Mouse (Mus musculus) G1E (cell line): ENCODE measurements around the gene Arl8b. TPM values are rescaled to one million over a fixed set of nuclear protein-coding genes. Genes with fewer than 3 reads are reported as not detected.

Source experiments
- ATAC-seq: 2 replicates; pipeline ENCODE4 v1.8.0; 2016; ENCODE audit warnings: mild to moderate bottlenecking; ENCODE audit not compliant: insufficient number of reproducible peaks, poor library complexity, low FRiP score, severe bottlenecking; ENCODE audit errors: extremely low read depth
- DNase-seq: peaks from one replicate; pipeline ENCODE4 v3.0.0; 2012; ENCODE audit warnings: low spot score
- H3K27me3 ChIP-seq: 2 replicates; pipeline ENCODE4 v1.6.1; 2012; ENCODE audit warnings: mild to moderate bottlenecking, low read length, inconsistent platforms; ENCODE audit not compliant: insufficient read depth
- H3K36me3 ChIP-seq: replicated peaks from 2 replicates; pipeline ENCODE3; 2012; ENCODE audit warnings: mild to moderate bottlenecking, inconsistent platforms
- H3K4me1 ChIP-seq: 2 replicates; pipeline ENCODE4 v1.6.1; 2012; ENCODE audit warnings: low read depth, low read length, inconsistent platforms, mixed read lengths; ENCODE audit not compliant: insufficient read depth
- H3K4me3 ChIP-seq: 2 replicates; pipeline ENCODE4 v1.5.1; 2012; ENCODE audit warnings: low read depth, mild to moderate bottlenecking, inconsistent platforms, low read length, moderate library complexity, mixed read lengths
- H3K9me3 ChIP-seq: replicated peaks from 2 replicates; pipeline ENCODE4 v1.6.1; 2012; ENCODE audit warnings: inconsistent platforms
- CTCF ChIP-seq: IDR thresholded peaks from 2 replicates; pipeline ENCODE4 v1.5.1; 2012; ENCODE audit warnings: low read depth, low read length, inconsistent platforms, mixed read lengths
- GATA1 ChIP-seq: IDR thresholded peaks from 2 replicates; pipeline ENCODE4 v1.6.1; 2012; ENCODE audit warnings: borderline replicate concordance, low read length, inconsistent platforms, mixed read lengths
- GATA2 ChIP-seq: IDR thresholded peaks from 2 replicates; pipeline ENCODE4 v1.6.1; 2012; ENCODE audit warnings: low read depth, low read length, inconsistent platforms, borderline replicate concordance
- POLR2AphosphoS5 ChIP-seq: IDR thresholded peaks from 2 replicates; pipeline ENCODE4 v1.6.1; 2012; ENCODE audit warnings: low read depth, low read length, inconsistent platforms; ENCODE audit not compliant: insufficient replicate concordance
- TAL1 ChIP-seq: conservative IDR thresholded peaks from 2 replicates; pipeline ENCODE4 v1.6.1; 2012; ENCODE audit warnings: low read depth, low read length, inconsistent platforms, mixed read lengths
- polyA plus RNA-seq: library from polyadenylated mRNA; stranded (reverse); fragments of >175 nt; gene quantifications from 2 replicates; pipeline ENCODE4 v1.2.3, GENCODE M21; 2012
- total RNA-seq, 2 experiments: library from RNA; stranded (forward) in 1 of 2; stranded (reverse) in 1 of 2; fragments of 200-1000 nt in 1 of 2; fragments of >200 nt in 1 of 2; fragmentation: Nextera tagmentation in 1 of 2; gene quantifications; 2 replicates each; pipeline ENCODE4 v1.2.3; 2014 to 2017

Arl8b gene
- total and polyA plus RNA-seq, 3 experiments, result 18.8 to 400 (median 207) TPM

GRCm38 (mm10) chr6:108783184-108783881 lies 434 bp downstream of the Arl8b start:
- TF ChIP-seq GATA2 (no peak), CTCF (no peak), GATA1 (no peak), POLR2AphosphoS5 (no peak), TAL1 (no peak)
- peaks cover 56% of the 10 kb centered on the region for H3K4me1 ChIP-seq
- DNase-seq, result peak; percentile 4

GRCm38 (mm10) chr6:108784056-108784455 lies 1.2 kb downstream of the Arl8b start:
- peak; percentile 11; the same call in 1 of the 2 replicates for ATAC-seq
- H3K9me3 ChIP-seq, result no peaks in the 10 kb centered on the region
- H3K27me3 ChIP-seq, result no peaks in the 10 kb centered on the region
- peak; percentile 11 for DNase-seq
- peaks cover 55% of the 10 kb centered on the region for H3K4me1 ChIP-seq
- H3K4me3 ChIP-seq, result peak overlapping the region; percentile 100
- TF ChIP-seq POLR2AphosphoS5 (no peak), TAL1 (no peak), CTCF (no peak), GATA1 (no peak), GATA2 (no peak)
- H3K36me3 ChIP-seq, result peaks cover 33% of the 10 kb centered on the region

More at GRCm38 (mm10) chr6:108783184-108783881, 434 bp downstream of the Arl8b start:
- no peaks in the 10 kb centered on the region for H3K27me3 ChIP-seq
- peak overlapping the region; percentile 100 for H3K4me3 ChIP-seq
- H3K36me3 ChIP-seq, result peaks cover 27% of the 10 kb centered on the region
- H3K9me3 ChIP-seq, result no peaks in the 10 kb centered on the region
- ATAC-seq, result no peak

GRCm38 (mm10) chr6:108784796-108785195 lies 1.9 kb downstream of the Arl8b start:
- Histone ChIP-seq H3K4me1 (peaks cover 51% of the 10 kb centered on the region), H3K36me3 (peaks cover 39% of the 10 kb centered on the region), H3K27me3 (no peaks in the 10 kb centered on the region), H3K9me3 (no peaks in the 10 kb centered on the region), H3K4me3 (peak overlapping the region; percentile 100)
- DNase-seq (peak; percentile 16), ATAC-seq (peak; percentile 55)
- TF ChIP-seq TAL1 (no peak), GATA2 (no peak), CTCF (no peak), POLR2AphosphoS5 (no peak), GATA1 (no peak)

GRCm38 (mm10) chr6:108785551-108785950 lies 2.7 kb downstream of the Arl8b start:
- Histone ChIP-seq H3K4me3 (no peak overlapping the region), H3K27me3 (no peaks in the 10 kb centered on the region), H3K9me3 (no peaks in the 10 kb centered on the region), H3K4me1 (peaks cover 48% of the 10 kb centered on the region), H3K36me3 (peaks cover 45% of the 10 kb centered on the region)
- no peak for ATAC-seq
- DNase-seq, result no peak
- no peak for TF ChIP-seq TAL1
- TF ChIP-seq POLR2AphosphoS5, result no peak
- no peak for TF ChIP-seq GATA1
- no peak for TF ChIP-seq GATA2
- no peak for TF ChIP-seq CTCF

- Histone ChIP-seq H3K9me3 (no peaks in the 10 kb centered on the region), H3K27me3 (no peaks in the 10 kb centered on the region), H3K36me3 (peaks cover 73% of the 10 kb centered on the region), H3K4me3 (no peak overlapping the region), H3K4me1 (peaks cover 48% of the 10 kb centered on the region)
- ATAC-seq, result no peak
- DNase-seq, result no peak
- TF ChIP-seq GATA1 (no peak), TAL1 (no peak), POLR2AphosphoS5 (no peak), GATA2 (no peak), CTCF (no peak)
Observed at GRCm38 (mm10) chr6:108791498-108791897, 8.6 kb downstream of the Arl8b start.

- Histone ChIP-seq H3K4me1 (peaks cover 56% of the 10 kb centered on the region), H3K9me3 (no peaks in the 10 kb centered on the region), H3K36me3 (peaks cover 73% of the 10 kb centered on the region), H3K4me3 (no peak overlapping the region), H3K27me3 (no peaks in the 10 kb centered on the region)
- no peak for DNase-seq
- no peak for ATAC-seq
- TF ChIP-seq TAL1, result no peak
- TF ChIP-seq CTCF, result no peak
- TF ChIP-seq POLR2AphosphoS5, result no peak
- no peak for TF ChIP-seq GATA1
- no peak for TF ChIP-seq GATA2
Observed at GRCm38 (mm10) chr6:108795912-108796311, 13.0 kb downstream of the Arl8b start.

- ATAC-seq, result no peak
- no peaks in the 10 kb centered on the region for H3K9me3 ChIP-seq
- no peak for TF ChIP-seq GATA2
- TF ChIP-seq TAL1, result no peak
- TF ChIP-seq POLR2AphosphoS5, result no peak
- TF ChIP-seq GATA1, result no peak
- TF ChIP-seq CTCF, result no peak
- peaks cover 52% of the 10 kb centered on the region for H3K4me1 ChIP-seq
- H3K4me3 ChIP-seq, result no peak overlapping the region
- no peaks in the 10 kb centered on the region for H3K27me3 ChIP-seq
- DNase-seq, result no peak
- peaks cover 73% of the 10 kb centered on the region for H3K36me3 ChIP-seq
Observed at GRCm38 (mm10) chr6:108796706-108797105, 13.8 kb downstream of the Arl8b start.
